Mouse (Mus musculus): ENCODE measurements around the gene Mapkapk5.

Mapkapk5 gene

DNA sequence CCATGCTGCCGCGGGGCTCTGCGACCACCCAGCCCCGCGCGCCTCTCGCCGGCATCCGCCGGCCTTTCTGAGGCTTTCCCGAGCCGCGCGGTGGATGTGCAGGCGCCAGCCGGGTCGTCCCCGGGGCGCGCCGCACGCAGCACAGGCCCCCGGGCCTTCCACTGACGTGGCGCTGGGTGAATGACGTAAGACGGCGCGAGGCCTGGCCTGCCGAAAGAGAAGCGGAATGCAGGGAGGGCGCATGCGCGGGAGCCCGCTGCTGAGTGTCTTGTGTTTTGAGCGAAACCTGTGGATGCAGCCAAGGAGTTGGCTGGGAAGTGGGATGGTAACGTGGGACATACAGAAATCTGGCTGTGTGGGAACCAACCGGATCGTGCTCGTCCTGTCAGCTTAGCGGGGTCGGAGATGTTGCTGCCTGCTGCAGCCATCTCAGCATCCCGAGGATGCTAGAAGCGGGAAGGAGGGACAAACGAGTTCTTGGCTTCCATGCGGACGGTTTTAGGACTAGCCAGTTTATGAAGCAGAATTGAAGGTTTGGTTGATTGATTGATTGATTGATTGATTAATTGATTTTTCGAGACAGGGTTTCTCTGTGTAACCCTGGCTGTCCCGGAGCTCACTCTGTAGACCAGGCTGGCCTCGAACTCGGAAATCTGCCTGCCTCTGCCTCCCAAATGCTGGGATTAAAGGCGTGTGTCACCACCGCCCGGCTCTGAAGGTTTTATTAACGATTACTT is at the start of gene Mapkapk5:
Mapkapk5 (minus strand) TSS at position 113 of the 737 bp plus-strand sequence.
- DNase-seq, result peak; percentile 98

DNA sequence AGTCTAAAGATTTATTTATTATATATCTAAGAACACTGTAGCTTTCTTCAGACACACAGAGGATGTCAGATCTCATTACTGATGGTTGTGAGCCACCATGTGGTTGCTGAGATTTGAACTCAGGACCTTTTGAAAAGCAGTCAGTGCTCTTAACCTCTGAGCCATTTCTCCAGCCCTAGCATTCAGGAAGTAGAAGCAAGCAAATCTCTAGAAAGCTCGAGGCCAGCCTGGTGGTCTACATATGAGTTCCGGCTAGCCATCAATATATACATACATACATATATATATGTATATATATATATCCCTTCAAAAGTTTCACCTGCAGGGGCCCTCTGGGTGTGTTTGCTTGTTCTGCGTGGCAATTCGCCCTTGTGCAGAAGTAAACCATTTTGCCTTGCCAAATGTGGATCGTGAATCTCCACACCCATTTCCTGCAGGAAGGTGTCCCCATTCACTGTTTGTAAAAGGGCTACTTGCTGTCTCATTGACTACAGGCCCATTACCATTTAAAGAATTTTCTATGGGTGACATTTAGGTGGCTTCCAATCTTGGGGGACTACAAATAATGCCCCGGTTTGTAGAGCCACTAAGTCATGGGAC is 49.1 kb upstream of the Mapkapk5 start:
- no peak for DNase-seq

DNA sequence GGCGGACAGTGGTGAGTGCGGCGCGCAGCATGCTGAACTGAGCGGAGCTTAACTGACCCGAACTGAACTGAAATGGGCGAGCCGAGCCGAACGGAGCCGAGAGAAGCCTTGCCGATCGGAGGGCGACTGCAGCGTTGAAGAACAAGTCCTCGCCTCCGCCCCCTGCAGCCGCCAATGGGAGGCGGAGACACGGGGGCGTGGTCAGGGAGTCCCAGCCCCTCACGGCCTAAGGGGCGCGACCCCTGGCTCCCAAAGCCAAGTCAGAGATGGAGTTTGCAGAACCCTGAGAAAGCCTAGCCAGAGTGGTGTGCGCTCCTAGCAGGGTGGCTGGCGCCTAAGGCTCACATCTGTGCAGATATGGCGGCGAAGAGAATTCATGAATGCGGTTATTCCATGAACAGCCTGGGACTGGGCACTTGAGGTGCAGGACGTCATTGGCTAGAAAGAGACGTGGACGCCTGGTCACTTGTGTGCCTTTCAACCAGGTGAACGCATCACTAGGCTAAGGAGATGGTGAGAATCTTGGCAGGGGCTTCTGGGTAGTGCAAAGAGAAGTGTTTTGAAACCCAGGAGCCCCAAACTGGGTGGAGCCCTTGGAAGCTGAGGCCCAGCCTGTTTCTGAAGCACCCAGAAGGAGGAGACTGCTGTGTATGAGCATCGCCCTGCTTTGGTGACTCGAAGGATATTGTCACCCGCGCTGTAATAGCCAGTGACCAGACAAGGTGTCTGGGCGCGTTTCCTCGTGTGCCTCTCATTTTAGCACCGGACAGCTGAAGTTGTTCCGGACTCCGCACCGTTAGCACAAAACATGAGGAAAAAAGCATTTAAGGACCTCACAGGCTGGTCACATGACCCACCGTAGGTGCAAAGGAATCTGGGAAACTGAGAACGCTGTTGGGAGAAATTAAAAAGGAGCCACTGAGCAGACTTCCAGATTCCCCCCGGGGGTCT is 48.0 kb upstream of the Mapkapk5 start, which contains the start of gene Aldh2:
Aldh2 (minus strand) TSS at position 374 of the 951 bp plus-strand sequence.
- peak; percentile 93 for DNase-seq

- DNase-seq, result peak; percentile 58
Observed at GRCm38 (mm10) chr5:121592816-121593407, 47.2 kb upstream of the Mapkapk5 start.

DNA sequence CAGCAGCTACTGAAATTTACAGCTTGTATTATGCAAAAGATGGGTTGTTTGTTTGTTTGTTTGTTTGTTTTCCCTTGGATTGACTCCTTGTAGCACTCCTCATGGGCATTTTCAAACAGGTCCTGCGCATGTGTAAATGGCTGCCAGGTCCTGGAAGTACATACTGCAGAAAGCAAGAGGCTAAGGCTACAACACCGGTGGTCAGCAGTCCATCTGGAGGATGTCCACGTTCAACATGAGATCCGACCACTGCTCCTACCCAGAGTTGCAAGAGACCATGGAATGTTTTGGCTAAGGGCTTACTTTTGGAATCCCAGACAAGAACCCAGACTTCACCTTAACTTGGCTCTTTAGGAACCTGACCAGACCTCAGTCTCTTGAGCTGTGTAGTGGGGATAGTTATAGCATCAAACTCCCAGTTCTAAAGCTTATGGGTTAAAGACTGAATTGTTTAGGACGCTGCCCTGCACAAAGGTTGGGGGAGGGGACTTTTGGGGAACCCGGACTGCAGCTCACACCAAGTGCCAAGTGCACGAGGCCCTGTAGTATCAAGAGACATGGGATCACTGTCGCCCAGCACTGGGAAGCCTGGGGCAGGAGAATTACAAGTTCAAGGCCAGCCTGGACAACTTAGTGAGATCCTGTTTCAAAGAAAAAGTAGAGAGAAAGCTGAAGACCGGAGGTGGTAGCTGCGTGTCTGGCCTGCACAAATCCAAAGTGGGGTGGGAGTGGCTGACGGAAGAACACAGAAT is 46.5 kb upstream of the Mapkapk5 start:
- no peak for DNase-seq

GRCm38 (mm10) chr5:121591417-121592063 is 45.8 kb upstream of the Mapkapk5 start:
- DNase-seq, result no peak

DNA sequence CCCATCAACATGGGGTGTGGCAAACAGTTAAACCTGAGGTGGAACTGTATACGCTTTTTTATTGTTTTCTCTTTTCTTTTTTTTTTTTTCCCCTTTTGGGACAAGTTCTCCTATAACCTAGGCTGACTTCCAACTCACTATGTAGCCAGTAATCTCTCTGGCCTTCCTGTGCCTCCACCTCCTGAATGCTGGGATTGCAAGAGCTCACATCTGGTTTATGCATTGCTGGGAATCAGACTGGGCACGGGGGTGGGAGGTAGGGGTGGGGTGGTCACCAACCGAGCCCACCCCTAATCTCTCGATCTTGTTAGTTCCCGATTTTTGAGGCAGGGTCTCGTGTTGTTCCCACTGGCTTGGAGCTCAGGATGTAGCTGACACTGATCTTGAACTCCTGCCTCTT is 44.2 kb upstream of the Mapkapk5 start:
- DNase-seq, result no peak

- peak; percentile 35 for DNase-seq
Observed at GRCm38 (mm10) chr5:121586400-121587039, 40.8 kb upstream of the Mapkapk5 start.

DNA sequence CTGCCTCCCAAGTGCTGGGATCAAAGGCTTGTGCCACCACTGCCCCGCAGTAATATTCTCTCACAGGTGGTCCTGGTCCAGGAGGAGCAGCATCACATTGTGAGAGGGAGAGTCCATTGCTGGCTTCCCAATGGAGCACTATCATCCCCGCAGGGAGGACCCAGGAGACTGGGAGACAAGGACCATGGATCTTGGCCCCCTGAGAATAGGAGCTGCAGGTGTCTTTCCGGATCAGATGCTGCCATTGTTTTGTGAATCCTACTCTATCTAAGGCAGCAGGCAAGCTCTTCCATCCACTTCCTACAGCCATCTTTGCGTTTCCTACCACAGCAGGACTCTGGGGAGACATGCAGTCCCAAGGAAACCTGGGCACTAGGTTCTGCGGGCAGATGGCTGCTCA is 40.0 kb upstream of the Mapkapk5 start:
- DNase-seq, result no peak

GRCm38 (mm10) chr5:121585005-121585404 is 39.3 kb upstream of the Mapkapk5 start:
- DNase-seq, result no peak

DNA sequence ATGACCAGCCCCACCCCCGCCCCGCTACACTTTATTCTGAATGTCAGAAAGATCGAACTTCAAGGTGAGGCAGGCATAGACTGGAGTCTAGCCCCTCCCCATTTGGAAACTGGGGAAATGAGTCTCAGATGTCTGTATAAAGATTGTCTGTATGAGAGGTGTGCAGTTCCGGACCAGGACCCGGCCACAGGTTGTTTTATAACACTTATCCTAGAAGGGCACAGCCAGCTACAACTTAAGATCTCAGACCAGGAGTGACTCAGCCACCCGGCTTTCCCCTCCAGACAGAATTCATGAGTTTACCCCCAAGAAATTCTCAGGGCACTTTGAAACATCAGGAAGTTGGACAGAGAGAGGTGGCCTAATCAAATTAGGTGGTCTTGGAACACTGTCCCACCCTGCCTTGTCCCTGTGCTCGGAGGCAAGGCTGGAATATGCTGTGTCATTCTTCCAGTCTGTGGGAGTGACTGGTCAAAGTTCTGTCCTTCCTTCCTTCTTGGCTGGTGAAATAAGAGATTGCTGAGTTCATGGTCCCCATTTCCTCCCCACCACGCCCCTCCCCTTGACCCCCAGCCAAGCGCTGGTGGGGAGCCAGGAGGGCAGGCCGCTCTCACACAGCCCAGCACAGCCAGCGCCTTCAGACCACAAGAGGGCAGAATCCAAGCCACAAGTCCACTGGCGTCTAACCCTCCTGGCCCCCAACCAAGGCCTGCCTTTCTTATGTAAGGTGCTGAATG is 38.2 kb upstream of the Mapkapk5 start:
- peak; percentile 96 for DNase-seq

- DNase-seq, result no peak
Observed at GRCm38 (mm10) chr5:121581945-121582344, 36.2 kb upstream of the Mapkapk5 start.

DNA sequence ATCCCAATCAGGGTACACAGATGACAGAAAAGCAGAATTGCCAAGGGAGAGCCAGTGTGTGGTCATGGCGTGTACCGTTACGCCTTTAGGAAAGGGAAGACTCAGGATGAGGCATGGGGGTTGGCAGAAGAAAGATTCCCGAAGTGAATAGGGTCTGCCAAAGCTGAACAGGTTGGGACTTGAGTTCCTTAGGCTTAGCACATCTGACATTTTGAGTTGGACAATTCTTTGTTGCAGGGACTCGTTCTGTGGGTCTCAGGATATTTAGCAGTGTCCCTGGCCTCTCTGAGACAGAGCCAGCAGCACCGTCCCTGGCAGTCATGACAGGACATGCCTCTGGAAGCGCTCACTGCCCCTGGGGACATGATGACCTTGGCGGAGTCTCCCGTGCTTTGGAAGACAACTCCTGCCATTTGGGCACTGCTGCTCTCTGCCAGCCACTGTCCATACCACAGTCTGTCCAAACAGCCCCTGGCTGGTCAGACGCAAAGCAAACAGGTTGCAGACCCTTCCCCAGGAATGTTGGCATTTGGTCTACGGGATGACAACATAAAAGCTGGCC is 31.3 kb upstream of the Mapkapk5 start:
- no peak for DNase-seq

GRCm38 (mm10) chr5:121575867-121576266 is 30.2 kb upstream of the Mapkapk5 start:
- DNase-seq, result no peak

GRCm38 (mm10) chr5:121574145-121574544 is 28.4 kb upstream of the Mapkapk5 start:
- DNase-seq, result no peak

DNA sequence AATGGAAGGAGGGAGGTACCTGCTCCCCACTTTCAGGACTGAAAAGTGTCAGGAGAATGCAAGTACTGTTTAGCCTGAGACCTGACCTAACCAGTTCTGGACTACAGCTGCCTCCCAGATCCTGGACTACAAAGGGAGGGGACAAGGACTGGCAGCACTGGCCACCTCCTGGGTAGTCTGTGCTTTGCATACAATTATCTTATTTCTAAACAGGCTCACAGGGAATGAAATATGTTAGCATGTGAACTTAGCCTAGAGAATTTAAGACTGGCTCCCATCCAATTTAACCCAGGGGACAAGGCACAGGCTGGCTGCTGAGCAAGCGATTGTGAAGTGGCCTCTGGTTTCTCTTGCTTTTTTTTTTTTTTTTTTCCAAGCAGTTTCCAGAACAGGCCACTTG is 25.1 kb upstream of the Mapkapk5 start:
- no peak for DNase-seq

DNA sequence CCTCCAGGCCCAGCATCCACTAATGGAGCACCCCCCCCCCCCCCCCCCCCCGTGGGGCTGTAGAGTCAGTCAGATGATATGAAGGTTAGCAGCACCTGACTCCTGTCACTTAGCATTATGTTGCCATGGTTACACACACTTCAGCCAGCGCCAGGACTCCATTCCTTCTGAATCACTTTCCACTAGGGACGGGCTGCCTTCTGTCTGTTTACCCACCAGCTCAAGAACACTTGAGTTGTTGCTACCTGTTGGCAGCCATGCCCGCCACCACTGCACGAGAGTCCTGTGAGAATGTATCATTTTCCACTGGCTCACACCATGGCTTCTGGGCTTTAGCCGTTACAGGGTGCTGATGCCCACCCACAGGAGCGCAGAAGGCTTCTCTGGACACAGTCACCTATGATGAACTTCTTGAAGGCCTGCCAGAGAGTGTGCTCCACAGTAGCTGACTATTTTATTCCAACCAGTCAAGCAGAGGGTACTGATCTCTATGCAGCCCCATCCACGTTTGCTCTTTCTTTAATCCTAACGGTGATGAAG is 24.2 kb upstream of the Mapkapk5 start:
- no peak for DNase-seq

DNA sequence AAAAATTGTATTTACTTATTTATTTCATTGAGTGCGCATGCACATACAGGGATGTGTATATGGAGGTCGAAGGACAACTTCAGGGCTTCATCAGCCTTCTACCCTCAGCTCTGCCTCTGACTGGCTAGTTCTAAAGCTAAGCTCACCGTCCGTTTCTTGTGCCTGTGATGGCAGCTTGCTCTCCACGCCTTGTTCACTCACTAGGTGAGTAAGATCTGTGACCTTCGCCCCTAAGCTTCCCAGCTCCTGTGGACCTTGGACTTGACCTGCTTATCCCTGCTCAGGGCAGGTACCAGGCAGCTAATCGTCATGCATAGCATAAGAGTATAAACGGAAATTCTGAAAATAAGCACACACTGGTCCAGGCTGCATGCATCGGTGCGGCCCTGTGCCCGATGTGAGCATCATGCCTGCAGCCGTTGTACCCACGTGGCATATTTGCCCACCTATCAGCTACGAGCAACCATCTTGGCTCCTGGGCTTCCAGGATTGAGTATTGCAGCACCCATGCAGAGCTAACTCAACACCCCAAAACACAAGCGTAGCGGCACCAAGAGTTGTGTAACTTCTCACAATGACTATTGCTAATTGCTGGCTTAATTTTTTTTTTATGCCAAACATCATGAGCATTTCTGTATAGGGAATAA is 20.5 kb upstream of the Mapkapk5 start:
- DNase-seq, result peak; percentile 54

DNA sequence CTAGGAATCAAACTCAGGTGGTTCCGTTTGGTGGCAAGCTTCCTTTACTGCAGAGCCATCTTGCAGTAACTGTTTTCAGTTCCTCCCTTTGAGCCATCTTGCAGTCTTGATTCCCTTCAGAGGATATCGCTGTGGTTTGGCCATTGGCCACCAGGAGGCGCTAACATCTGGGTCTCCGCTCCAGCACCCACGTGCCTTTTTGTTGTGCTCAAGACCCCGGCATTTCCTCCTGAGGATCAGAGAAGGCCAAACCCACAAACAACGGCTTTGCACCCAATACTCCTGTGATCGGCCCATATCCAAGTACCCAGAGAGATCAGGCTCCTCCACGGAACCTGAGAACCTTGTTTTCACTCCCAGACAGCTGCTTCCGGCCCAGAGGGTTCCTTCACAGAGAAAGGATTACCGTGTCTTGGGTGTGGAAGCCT is 18.8 kb upstream of the Mapkapk5 start:
- peak; percentile 95 for DNase-seq
